Mouse (Mus musculus): ENCODE measurements around the gene Gm21943.
"Not testable (repeated sequence)": the region's sequence is repeated elsewhere in the genome, so short reads cannot be mapped to it uniquely, and the experiment has no call there.

Gm21943 gene

GRCm38 (mm10) chrY:57533644-57534043, at the start of gene Gm21943:
Gm21943 (minus strand) TSS chrY:57533744.
- not testable (repeated sequence) for ATAC-seq (ENCODE audit: low TSS enrichment)
